Mouse (Mus musculus) heart, embryonic 13.5 days (tissue): ENCODE measurements around the gene Net1. TPM values are rescaled to one million over a fixed set of nuclear protein-coding genes. Genes with fewer than 3 reads are reported as not detected.

Experiments
- microRNA-seq: library from miRNA; unstranded; fragments of <30 nt; microRNA quantifications from one replicate; pipeline ENCODE4, GENCODE M21; 2016
- polyA plus RNA-seq: library from polyadenylated mRNA; unstranded; fragments of >200 nt; fragmentation: Nextera tagmentation; extraction: Ambion mirVana; gene quantifications from 2 replicates; pipeline ENCODE4 v1.2.1, GENCODE M21; 2015

Gene Net1
- polyA plus RNA-seq, 1 experiment from 2014 or later, result 41.7 TPM

Small RNA genes within 50 kb of the gene (microRNA-seq; reads per million reads assigned to microRNA genes)
- gene Gm22460, result not detected

Other genes with a start within 250 kb of the Net1 start
- not detected in 2 replicates for gene Calml3, start 113.9 kb downstream of the Net1 start, polyA plus RNA-seq
- not detected in 2 replicates for gene Calm4, start 80.5 kb downstream of the Net1 start, polyA plus RNA-seq
- not detected in 2 replicates for gene Calm5, start 64.0 kb downstream of the Net1 start, polyA plus RNA-seq
- not detected in 2 replicates for gene Tubal3, start 54 bp upstream of the Net1 start, polyA plus RNA-seq
- not detected in 2 replicates for gene Ucn3, start 27.1 kb upstream of the Net1 start, polyA plus RNA-seq
- gene Akr1c14, start 130.8 kb upstream of the Net1 start, polyA plus RNA-seq, result 1.8 TPM in 2 replicates
- gene Akr1c18, start 232.4 kb upstream of the Net1 start, polyA plus RNA-seq, result not detected in 2 replicates